Mouse (Mus musculus) B cell, adult 2 months (primary cell): ENCODE results near the gene Sprn.

Experiments
- DNase-seq, 2 experiments: peaks; one replicate each; pipeline ENCODE4 v3.0.0; 2022

Sprn gene

GRCm38 (mm10) chr7:140154218-140154927 is at the start of gene Sprn:
Gene Sprn, minus strand, starts transcription at chr7:140154877.
- no peak for DNase-seq

DNA sequence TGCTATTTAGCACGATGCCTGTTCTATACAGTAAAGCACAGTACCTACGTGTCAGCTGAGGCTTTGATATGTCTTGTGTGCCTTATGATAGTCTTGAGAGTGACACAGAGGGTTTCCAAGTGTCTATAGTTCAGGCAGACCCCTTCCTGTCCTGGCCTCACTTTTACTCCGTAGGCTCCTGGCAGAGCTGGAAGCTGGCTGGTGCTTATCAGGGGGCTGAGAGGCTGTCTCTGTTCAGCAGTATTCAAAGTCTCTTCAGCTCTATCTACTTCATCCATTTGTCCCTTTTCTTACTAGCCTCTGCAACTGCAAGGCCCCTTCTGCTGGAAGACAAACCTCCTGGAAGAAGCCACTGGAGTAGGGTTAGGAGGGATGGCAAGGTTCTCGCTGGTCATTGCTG is 46.4 kb upstream of the Sprn start:
- DNase-seq = no peak

DNA sequence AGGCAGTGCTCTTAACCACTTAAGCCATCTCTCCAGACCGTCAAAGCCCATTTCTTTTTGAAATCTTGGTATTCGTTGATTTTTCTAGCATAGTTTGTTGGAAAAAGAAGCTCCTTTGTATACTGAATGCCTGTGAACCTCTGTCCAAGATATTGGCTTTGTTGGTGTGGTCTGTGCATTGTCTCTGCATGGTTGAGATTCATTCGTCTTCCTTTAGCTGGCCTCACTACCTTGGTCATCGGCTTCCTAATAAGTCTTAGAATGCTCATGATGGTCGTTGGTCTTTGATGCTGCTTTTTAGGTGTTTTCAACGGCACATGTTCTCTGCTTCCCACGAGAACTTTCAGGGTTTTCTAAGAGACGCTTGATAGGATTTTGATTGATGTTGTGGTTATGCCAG is 41.3 kb upstream of the Sprn start:
- DNase-seq = no peak

DNA sequence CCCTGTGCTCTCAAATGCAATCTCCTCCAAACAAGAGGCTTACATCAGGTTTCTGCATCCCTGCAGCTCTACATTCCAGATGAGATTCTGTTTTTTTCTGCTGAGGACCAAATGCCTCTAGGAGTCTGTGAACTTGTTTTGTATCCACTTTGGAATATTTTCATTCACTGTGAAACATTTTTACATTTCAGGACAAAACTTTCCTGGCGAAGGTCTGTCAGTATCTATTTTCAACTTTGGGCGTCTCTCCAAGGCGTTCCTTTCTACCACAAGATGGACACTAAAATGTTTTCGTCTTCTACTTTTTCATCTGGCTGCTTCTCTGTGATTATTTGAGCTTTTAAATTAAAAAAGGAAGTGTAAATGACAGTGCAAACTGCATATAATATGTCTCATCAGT is 39.4 kb upstream of the Sprn start:
- no peak for DNase-seq

GRCm38 (mm10) chr7:140192851-140193250 is 38.2 kb upstream of the Sprn start:
- DNase-seq = no peak

DNA sequence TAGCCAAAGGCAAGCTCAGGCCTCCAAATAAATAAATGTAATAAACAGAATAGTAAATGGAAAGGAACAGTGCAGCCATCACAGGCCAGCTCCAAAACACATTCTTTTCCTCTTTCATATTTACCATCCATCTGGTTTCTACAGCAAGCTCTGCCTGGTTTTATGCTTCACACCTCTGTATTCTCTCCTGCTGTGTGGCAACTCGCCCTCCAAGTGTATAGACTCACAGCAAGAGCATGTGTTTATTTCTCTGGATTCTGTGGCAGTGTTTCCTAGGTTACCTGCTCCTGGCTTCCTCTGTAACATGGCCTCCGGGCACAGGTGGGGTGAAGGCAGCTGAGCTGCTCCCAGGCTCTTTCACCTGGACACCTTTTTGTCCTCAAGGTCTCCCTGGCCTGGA is 37.8 kb upstream of the Sprn start:
- DNase-seq = no peak

- DNase-seq = no peak
Measured at GRCm38 (mm10) chr7:140190435-140190834, 35.8 kb upstream of the Sprn start.

GRCm38 (mm10) chr7:140188391-140189328 is 34.0 kb upstream of the Sprn start:
- DNase-seq = no peak

DNA sequence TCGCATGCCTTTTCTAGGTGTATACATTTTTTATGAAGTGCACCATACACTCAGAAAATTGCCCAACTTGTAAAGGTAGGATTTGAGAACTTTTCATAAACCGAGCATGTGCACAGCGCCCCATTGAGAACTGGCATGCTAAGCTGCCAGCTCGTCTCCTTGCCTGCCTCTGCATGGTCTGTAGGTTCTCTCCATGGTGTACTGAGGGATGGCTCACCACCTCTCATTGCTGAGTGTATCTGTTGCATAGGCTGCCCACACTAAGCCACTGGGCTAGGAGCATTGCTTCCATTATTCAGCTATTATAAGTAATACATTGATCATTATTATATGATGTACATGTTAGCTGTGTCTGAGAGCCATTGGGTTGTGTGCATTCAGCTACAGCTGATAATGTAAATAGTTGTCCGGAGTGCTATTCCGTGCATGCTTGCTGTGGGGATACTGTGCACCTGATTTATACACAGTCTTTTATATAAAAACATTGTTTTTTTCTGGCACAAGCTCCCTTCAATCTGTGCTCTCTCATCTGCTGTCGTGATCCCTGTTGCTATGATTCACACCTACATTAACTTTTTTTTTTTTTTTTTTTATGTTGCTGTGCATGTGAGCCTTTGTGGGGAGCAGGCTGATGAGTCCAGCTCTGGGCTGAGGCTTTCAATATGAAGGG is 33.2 kb upstream of the Sprn start:
- no peak for DNase-seq

DNA sequence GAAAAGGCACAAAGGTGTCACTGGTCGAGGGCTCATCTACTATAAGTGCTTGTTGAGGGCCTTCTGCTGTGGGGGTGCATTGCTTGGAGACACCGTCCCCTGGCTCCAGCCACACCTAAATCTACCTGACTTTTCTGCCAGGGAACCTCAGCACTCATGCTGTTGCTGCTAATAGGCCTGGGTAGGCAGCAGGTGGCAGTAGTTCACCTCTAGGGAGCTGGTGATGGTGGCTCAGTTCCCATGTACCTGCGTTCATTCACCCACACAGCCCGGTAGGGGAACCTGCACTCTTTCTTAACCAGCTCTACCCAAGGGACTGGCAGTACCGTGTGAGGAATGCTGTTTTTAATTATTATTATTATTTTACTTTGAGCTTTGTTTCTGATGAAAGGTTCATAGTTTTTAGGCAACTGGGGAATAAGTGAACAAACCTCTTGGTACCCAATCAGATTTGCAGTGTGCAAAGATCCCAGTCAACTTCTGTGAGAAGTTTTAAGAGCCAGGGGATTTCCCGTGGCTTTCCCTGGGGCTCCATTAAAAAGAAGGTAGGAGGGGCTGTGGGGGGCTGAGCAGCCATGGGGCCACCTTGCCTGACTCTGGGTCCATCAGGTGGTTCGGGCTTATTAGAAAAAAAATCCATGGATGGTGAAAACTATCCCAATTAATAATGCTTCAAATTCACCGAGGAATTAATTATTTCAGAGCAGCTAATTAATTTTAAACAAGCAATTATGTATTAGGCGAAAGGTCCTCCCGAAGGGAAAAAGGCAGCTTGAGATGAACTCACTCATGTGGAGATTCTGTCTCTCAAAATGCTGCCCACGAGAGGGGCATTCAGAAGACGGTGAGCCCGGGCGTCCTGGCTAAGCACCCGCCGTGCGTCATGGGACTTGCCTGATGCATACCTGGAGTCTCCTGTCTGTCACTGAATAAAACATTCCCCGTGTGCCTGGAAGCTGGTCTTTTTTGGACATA is 32.3 kb upstream of the Sprn start:
- no peak for DNase-seq

GRCm38 (mm10) chr7:140184206-140184605 is 29.5 kb upstream of the Sprn start:
- no peak for DNase-seq

DNA sequence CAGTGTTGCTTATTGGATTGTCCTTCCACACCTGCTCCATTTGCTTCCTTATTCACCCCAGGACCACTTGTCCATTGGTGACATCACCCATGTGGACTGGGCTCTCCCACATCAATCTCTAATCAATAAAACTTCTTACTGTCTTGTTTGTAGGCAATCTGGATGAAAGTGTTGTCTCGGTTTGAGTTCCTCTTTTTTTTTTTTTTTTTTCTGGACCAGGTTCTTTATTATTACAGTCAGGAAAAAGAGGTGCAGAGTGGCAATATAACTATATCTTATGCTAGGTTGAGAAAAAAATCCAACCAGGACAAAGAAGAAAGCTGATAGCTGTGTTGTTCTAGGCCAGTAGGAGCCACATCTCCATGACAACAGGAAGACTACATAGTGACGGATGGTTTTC is 26.0 kb upstream of the Sprn start:
- DNase-seq = no peak

- no peak for DNase-seq
Measured at GRCm38 (mm10) chr7:140179176-140179575, 24.5 kb upstream of the Sprn start.

- no peak for DNase-seq
Measured at GRCm38 (mm10) chr7:140172936-140173335, 18.3 kb upstream of the Sprn start, which contains the start of gene Olfr523. Gene Olfr523, plus strand, starts transcription at chr7:140173217.

GRCm38 (mm10) chr7:140170863-140171262 is 16.2 kb upstream of the Sprn start:
- no peak for DNase-seq

GRCm38 (mm10) chr7:140169386-140169785 is 14.7 kb upstream of the Sprn start:
- no peak for DNase-seq

- no peak for DNase-seq
Measured at GRCm38 (mm10) chr7:140167950-140168349, 13.3 kb upstream of the Sprn start.

DNA sequence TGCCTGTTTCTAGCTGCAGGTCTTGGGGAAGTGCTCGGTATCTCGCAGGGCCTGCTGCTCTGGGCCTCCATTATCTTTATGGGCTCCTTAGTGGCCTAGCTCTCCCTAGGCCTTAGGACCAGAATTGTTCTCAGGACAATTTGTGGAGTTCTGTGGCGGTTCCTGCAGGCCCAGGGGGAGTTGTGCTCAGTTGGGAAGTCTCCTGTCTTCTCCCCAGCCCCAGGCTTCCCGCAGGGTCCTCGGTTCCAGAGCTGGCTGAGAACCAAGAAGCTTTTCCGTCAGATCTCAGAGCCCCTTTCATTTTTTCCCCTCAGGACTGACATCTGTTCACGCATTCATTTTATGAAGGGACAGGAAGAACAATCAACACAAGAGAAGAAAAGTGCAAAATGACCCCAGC is 10.0 kb upstream of the Sprn start, which contains the start of gene Olfr522:
Olfr522 (minus strand) TSS at position 101 of the 400 bp plus-strand sequence.
- no peak for DNase-seq

DNA sequence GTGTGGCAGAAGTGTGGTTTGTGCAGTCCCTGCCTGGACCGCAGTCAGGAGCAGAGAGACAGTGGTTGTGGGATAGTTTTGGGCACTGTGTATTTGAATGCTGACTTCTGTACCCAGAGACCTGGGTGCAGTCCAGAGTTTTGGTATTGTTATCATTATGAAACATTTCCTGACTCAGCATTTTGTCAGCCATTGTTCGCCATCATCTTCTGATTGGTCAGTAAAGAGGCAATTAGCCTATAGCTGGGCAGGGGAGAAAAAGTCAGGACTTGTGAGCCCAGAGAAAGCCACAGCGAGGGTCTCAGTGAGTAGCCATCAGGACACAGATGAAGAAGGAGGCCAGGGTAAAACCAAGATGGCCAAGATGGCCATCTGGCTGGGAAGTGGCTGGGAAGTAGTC is 5.7 kb upstream of the Sprn start:
- DNase-seq = no peak

GRCm38 (mm10) chr7:140153829-140154217 is 854 bp downstream of the Sprn start:
- DNase-seq = no peak

GRCm38 (mm10) chr7:140153383-140153782 is 1.3 kb downstream of the Sprn start:
- no peak for DNase-seq

GRCm38 (mm10) chr7:140144550-140144949 is 10.1 kb downstream of the Sprn start:
- DNase-seq = no peak
